Mouse (Mus musculus) ES-E14 (cell line): ENCODE measurements around the gene Ksr1.

Experiments
- ZC3H11A ChIP-seq: IDR thresholded peaks from 2 replicates; pipeline ENCODE4 v1.6.1; 2012; ENCODE audit warnings: low read depth, mild to moderate bottlenecking, inconsistent platforms, low read length, borderline replicate concordance
- ZNF384 ChIP-seq: IDR thresholded peaks from 2 replicates; pipeline ENCODE4 v1.6.1; 2012; ENCODE audit warnings: low read depth, low read length, inconsistent platforms

DNA sequence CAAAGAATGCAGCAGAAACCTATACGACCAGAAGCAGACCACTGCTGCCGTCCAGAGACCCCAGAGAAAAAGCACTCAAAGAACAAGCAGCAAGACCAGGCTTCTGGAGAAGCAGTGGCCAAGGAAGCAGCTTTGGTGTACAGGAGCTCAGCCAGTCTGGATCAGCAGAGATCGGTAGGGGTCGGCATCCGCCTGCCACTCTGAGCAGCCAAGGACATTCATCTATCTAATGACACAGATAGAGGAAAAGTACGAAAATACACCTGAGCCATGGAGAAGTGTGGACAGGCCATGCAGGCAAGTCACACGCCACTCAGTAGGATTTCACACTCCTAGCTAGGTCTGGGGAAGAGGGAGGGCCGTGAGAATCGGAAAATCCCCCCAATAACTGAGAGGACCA is 12.2 kb downstream of the Ksr1 start:
- TF ChIP-seq ZNF384: no peak
- no peak for TF ChIP-seq ZC3H11A
